Mouse (Mus musculus) neural tube, embryonic 11.5 days (tissue): ENCODE measurements around the gene Ppp1ca. TPM values are rescaled to one million over a fixed set of nuclear protein-coding genes. Genes with fewer than 3 reads are reported as not detected.
A peak's percentile ranks its signal among the peaks of the same experiment; 100 is the strongest.

Experiments used
- ATAC-seq: fragments of 200-750 bp; cut with Nextera tagmentation; 2 replicates; pipeline ENCODE4 v1.8.0; 2017; ENCODE audit warnings: moderate number of reproducible peaks, mild to moderate bottlenecking, moderate TSS enrichment, moderate library complexity; ENCODE audit not compliant: insufficient read depth, low FRiP score, low TSS enrichment
- DNase-seq: peaks from one replicate; pipeline ENCODE4 v3.0.0-alpha.2; 2015; ENCODE audit warnings: low spot score
- H3K27ac ChIP-seq: fragments of 300-500 bp; sonication (generic); 2 replicates; pipeline ENCODE4 v1.5.1; 2014; ENCODE audit warnings: low read depth, mild to moderate bottlenecking, low read length
- H3K27me3 ChIP-seq: fragments of 300-500 bp; sonication (generic); 2 replicates; pipeline ENCODE4 v1.6.1; 2014; ENCODE audit warnings: mild to moderate bottlenecking, low read length, mixed read lengths; ENCODE audit not compliant: control insufficient read depth, insufficient read depth
- H3K36me3 ChIP-seq: fragments of 300-500 bp; sonication (generic); 2 replicates; pipeline ENCODE4 v1.6.1; 2014; ENCODE audit warnings: mild to moderate bottlenecking, low read length, moderate library complexity, mixed read lengths; ENCODE audit not compliant: control insufficient read depth, insufficient read depth
- H3K4me1 ChIP-seq: fragments of 300-500 bp; sonication (generic); 2 replicates; pipeline ENCODE4 v1.6.1; 2014; ENCODE audit warnings: low read length, mixed read lengths; ENCODE audit not compliant: control insufficient read depth, insufficient read depth
- H3K4me2 ChIP-seq: fragments of 300-500 bp; sonication (generic); 2 replicates; pipeline ENCODE4 v1.6.1; 2014; ENCODE audit warnings: low read depth, mild to moderate bottlenecking, moderate library complexity
- H3K4me3 ChIP-seq: fragments of 300-500 bp; sonication (generic); 2 replicates; pipeline ENCODE4 v1.5.1; 2014; ENCODE audit warnings: low read depth, low read length
- H3K9ac ChIP-seq: fragments of 300-500 bp; sonication (generic); 2 replicates; pipeline ENCODE4 v1.6.1; 2014; ENCODE audit warnings: mild to moderate bottlenecking, low read length
- H3K9me3 ChIP-seq: fragments of 300-500 bp; sonication (generic); 2 replicates; pipeline ENCODE4 v1.6.1; 2016; ENCODE audit warnings: low read length; ENCODE audit not compliant: control insufficient read depth
- WGBS: fragments of 180-500 bp; shearing (Covaris S2); extraction: QIAGEN DNeasy Blood & Tissue Kit; methylation state at CpG from one replicate; pipeline ENCODE4 v1.1.7; 2014; 5-methylcytosine and 5-hydroxymethylcytosine counted together
- polyA plus RNA-seq: library from polyadenylated mRNA; unstranded; fragments of >200 nt; fragmentation: Nextera tagmentation; extraction: Ambion mirVana; gene quantifications from 2 replicates; pipeline ENCODE4 v1.2.1, GENCODE M21; 2014

Gene Ppp1ca
- polyA plus RNA-seq, 1 experiment from 2014 or later: 939 TPM

- 74% methylated on average over 13 of the region's 13 CpGs for WGBS
- Histone ChIP-seq H3K4me3 (no peak overlapping the region), H3K4me1 (peaks cover 10% of the 10 kb centered on the region; the same call in 1 of the 2 replicates), H3K27me3 (no peaks in the 10 kb centered on the region), H3K9ac (no peak overlapping the region), H3K36me3 (no peaks in the 10 kb centered on the region), H3K4me2 (no peak overlapping the region), H3K9me3 (no peaks in the 10 kb centered on the region), H3K27ac (no peak overlapping the region)
- no peak for DNase-seq
- ATAC-seq: no peak
These were observed 20.2 kb upstream of the Ppp1ca start for GRCm38 (mm10) chr19:4171393-4172290.

- Histone ChIP-seq H3K4me2 (no peak overlapping the region), H3K36me3 (no peaks in the 10 kb centered on the region), H3K27me3 (no peaks in the 10 kb centered on the region), H3K27ac (no peak overlapping the region), H3K9me3 (no peaks in the 10 kb centered on the region), H3K9ac (peak overlapping the region; percentile 22; the same call in 1 of the 2 replicates), H3K4me1 (peaks cover 10% of the 10 kb centered on the region; the same call in 1 of the 2 replicates), H3K4me3 (no peak overlapping the region)
- 51% methylated on average over 11 of the region's 11 CpGs for WGBS
- DNase-seq (no peak), ATAC-seq (no peak)
These were observed 18.9 kb upstream of the Ppp1ca start for GRCm38 (mm10) chr19:4172925-4173324.

- H3K27ac ChIP-seq: no peak within 1 kb of the TSS
- peak within 1 kb of the TSS; percentile 22 for H3K4me2 ChIP-seq
- H3K4me1 ChIP-seq: peaks cover 5% of the 10 kb centered on the region; the same call in 1 of the 2 replicates
- H3K36me3 ChIP-seq: no peaks in the 10 kb centered on the region
- ATAC-seq: no peak
- 3% methylated on average over 11 of the region's 11 CpGs for WGBS
- H3K4me3 ChIP-seq: 0 out of 2 replicates have a peak within 1 kb of the TSS, but pooled peaks have one; percentile 2
- no peaks in the 10 kb centered on the region for H3K9me3 ChIP-seq
- peak within 1 kb of the TSS; percentile 12 for H3K9ac ChIP-seq
- H3K27me3 ChIP-seq: no peaks in the 10 kb centered on the region
- DNase-seq: peak; percentile 44
These were observed 16.4 kb upstream of the Ppp1ca start, which contains the start of gene Carns1 for GRCm38 (mm10) chr19:4175368-4175947. Gene Carns1, minus strand, starts transcription at chr19:4175479.

- no peak overlapping the region for H3K4me2 ChIP-seq
- ATAC-seq: no peak
- H3K9me3 ChIP-seq: no peaks in the 10 kb centered on the region
- DNase-seq: no peak
- 86% methylated on average over 7 of the region's 7 CpGs for WGBS
- H3K4me3 ChIP-seq: no peak overlapping the region
- H3K36me3 ChIP-seq: no peaks in the 10 kb centered on the region
- no peak overlapping the region for H3K9ac ChIP-seq
- H3K27ac ChIP-seq: no peak overlapping the region
- no peaks in the 10 kb centered on the region for H3K27me3 ChIP-seq
- H3K4me1 ChIP-seq: peaks cover 7% of the 10 kb centered on the region
These were observed 11.5 kb upstream of the Ppp1ca start for GRCm38 (mm10) chr19:4180411-4180810.

GRCm38 (mm10) chr19:4181892-4182291 lies 10.0 kb upstream of the Ppp1ca start:
- Histone ChIP-seq H3K27ac (no peak overlapping the region), H3K4me3 (no peak overlapping the region), H3K4me2 (no peak overlapping the region), H3K4me1 (peaks cover 6% of the 10 kb centered on the region), H3K9me3 (no peaks in the 10 kb centered on the region), H3K9ac (no peak overlapping the region), H3K27me3 (no peaks in the 10 kb centered on the region), H3K36me3 (no peaks in the 10 kb centered on the region)
- ATAC-seq (no peak), DNase-seq (no peak)
- WGBS: 45% methylated on average over 3 of the region's 3 CpGs

GRCm38 (mm10) chr19:4183689-4184088 lies 8.2 kb upstream of the Ppp1ca start:
- no peak for DNase-seq
- no peaks in the 10 kb centered on the region for H3K27me3 ChIP-seq
- H3K4me2 ChIP-seq: no peak overlapping the region
- no peaks in the 10 kb centered on the region for H3K36me3 ChIP-seq
- no peak overlapping the region for H3K9ac ChIP-seq
- no peak for ATAC-seq
- no peaks in the 10 kb centered on the region for H3K9me3 ChIP-seq
- peaks cover 6% of the 10 kb centered on the region for H3K4me1 ChIP-seq
- H3K27ac ChIP-seq: no peak overlapping the region
- H3K4me3 ChIP-seq: no peak overlapping the region
- WGBS: 74% methylated on average over 2 of the region's 2 CpGs

- Histone ChIP-seq H3K36me3 (no peaks in the 10 kb centered on the region), H3K9me3 (no peaks in the 10 kb centered on the region), H3K27me3 (no peaks in the 10 kb centered on the region), H3K4me3 (no peak overlapping the region), H3K9ac (no peak overlapping the region), H3K4me2 (no peak overlapping the region), H3K27ac (no peak overlapping the region), H3K4me1 (peaks cover 6% of the 10 kb centered on the region)
- 61% methylated on average over 15 of the region's 15 CpGs for WGBS
- ATAC-seq (no peak), DNase-seq (no peak)
These were observed 6.6 kb upstream of the Ppp1ca start for GRCm38 (mm10) chr19:4184976-4185975.

GRCm38 (mm10) chr19:4187303-4187702 lies 4.6 kb upstream of the Ppp1ca start:
- no peak for DNase-seq
- Histone ChIP-seq H3K27me3 (no peaks in the 10 kb centered on the region), H3K27ac (no peak overlapping the region), H3K9me3 (no peaks in the 10 kb centered on the region), H3K9ac (no peak overlapping the region), H3K4me1 (peaks cover 6% of the 10 kb centered on the region), H3K4me2 (no peak overlapping the region), H3K36me3 (no peaks in the 10 kb centered on the region), H3K4me3 (no peak overlapping the region)
- ATAC-seq: no peak
- 75% methylated on average over 3 of the region's 3 CpGs for WGBS
